ENCODE assay signal across 8 mouse cellular contexts in the genomic region with DNA sequence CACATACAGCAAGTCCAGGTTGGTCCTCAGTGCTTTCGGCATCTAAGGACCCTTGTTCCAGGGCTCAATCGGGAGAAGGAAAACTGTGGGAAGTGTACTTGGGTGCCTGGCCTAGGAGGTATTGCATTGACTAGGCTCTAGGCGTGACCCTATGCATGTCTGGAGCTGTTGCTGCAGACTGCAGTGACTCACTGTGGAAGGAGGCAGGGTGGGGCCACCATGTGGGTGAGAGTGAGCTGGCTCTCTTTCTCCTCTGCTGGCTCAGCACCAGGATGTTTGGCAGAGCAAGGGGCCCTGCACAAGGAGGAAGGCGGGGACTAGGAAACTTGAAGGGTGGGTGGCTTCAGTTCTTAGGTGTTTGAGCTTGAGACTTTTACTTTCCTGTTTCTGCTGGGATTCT. TPM values are rescaled to one million over a fixed set of nuclear protein-coding genes. Genes with fewer than 3 reads are reported as not detected.
DNase-seq lines count a peak whose midpoint lies in the region; ATAC-seq and TF ChIP-seq lines count a peak whose summit lies in the region.

No protein-coding gene starts in this region.

- H3K9me3 ChIP-seq in ES-E14 (ENCODE audit: control insufficient read depth, insufficient read depth, low read depth, low read length), result no peaks in the 10 kb centered on the region
- H3K9me3 ChIP-seq in limb, embryonic 12.5 days, result no peaks in the 10 kb centered on the region

- H3K36me3 ChIP-seq in ES-E14 (ENCODE audit: control insufficient read depth, insufficient read depth, low read length, poor library complexity, severe bottlenecking), result peaks cover 21% of the 10 kb centered on the region
- peaks cover 33% of the 10 kb centered on the region for H3K36me3 ChIP-seq in limb, embryonic 12.5 days

- 53% methylated on average over 4 of the region's 4 CpGs for WGBS in limb, embryonic 12.5 days

- intact Hi-C loops in gastrocnemius, adult 2 months (cut with DNase I), result no loop called here

- H3K27me3 ChIP-seq in limb, embryonic 12.5 days, result no peaks in the 10 kb centered on the region

- 0 out of 2 replicates have a peak overlapping the region, but pooled peaks have one; percentile 2 for H3K27ac ChIP-seq in ES-E14 (ENCODE audit: insufficient read depth, low read depth, low read length, poor library complexity, severe bottlenecking)
- H3K27ac ChIP-seq in gastrocnemius, adult 2 months, result peak overlapping the region; percentile 100
- peak overlapping the region; percentile 69 for H3K27ac ChIP-seq in limb, embryonic 12.5 days

- no peak overlapping the region for H3K9ac ChIP-seq in ES-E14 (ENCODE audit: insufficient read depth, low read depth, low read length, poor library complexity, severe bottlenecking)
- H3K9ac ChIP-seq in limb, embryonic 12.5 days (replicated peaks), result no peak overlapping the region

- H3K4me1 ChIP-seq in ES-E14 (ENCODE audit: control insufficient read depth in 2 of 2, insufficient read depth in 2 of 2, low read length in 2 of 2, poor library complexity in 1 of 2), result peaks cover 6 to 21% of the 10 kb centered on the region in 2 experiments; a peak in 3 of 4 replicates
- peaks cover 28% of the 10 kb centered on the region for H3K4me1 ChIP-seq in limb, embryonic 12.5 days (replicated peaks)

- no peak for DNase-seq in ES-E14 (ENCODE audit: low read depth, low spot score)
- peak; percentile 91 for DNase-seq in adrenal gland, postnatal 10 days
- peak; percentile 94 for DNase-seq in gastrocnemius, adult 2 months
- DNase-seq in induced T-regulatory cell, adult 2 months (ENCODE audit: low read depth), result peak; percentile 92
- DNase-seq in monocyte, adult 2 months (ENCODE audit: low read depth in 1 of 2, low spot score in 2 of 2), result peak; percentile 47 to 65
- DNase-seq in testis, postnatal 10 days (ENCODE audit: low spot score), result peak; percentile 72
- DNase-seq in cerebellum, adult 9-10 months, result no peak

- in situ Hi-C loops in ES-E14 (cut with MboI; ENCODE audit: low sequenced_read_pairs in 2 of 2, unreplicated experiment in 2 of 2), result loop anchor here (10.0 to 25.0 kb wide), 2 partner anchors 87 to 90 kb away; a partner anchor contains a TSS

- H3K4me2 ChIP-seq in limb, embryonic 12.5 days, result peak overlapping the region; percentile 7; the same call in 1 of the 2 replicates

- no peak overlapping the region for H3K4me3 ChIP-seq in ES-E14 (ENCODE audit: insufficient read depth in 1 of 2, low read depth in 1 of 2, low read length in 2 of 2, poor library complexity in 1 of 2, severe bottlenecking in 1 of 2)
- H3K4me3 ChIP-seq in gastrocnemius, adult 2 months, result peak overlapping the region; percentile 99
- no peak overlapping the region for H3K4me3 ChIP-seq in limb, embryonic 12.5 days (replicated peaks)

- TF ChIP-seq CTCF in gastrocnemius, adult 2 months (IDR thresholded peaks at IDR 0.05), result peak; percentile 2; the same call in 1 of the 2 replicates

- ATAC-seq in limb, embryonic 12.5 days (ENCODE audit: insufficient number of reproducible peaks, insufficient read depth, low FRiP score, low TSS enrichment, low read depth), result peak; percentile 55; the same call in 1 of the 2 replicates

TF ChIP-seq in ES-E14, 5 proteins besides CTCF, POLR2A, EP300 and RAD21:
- TF ChIP-seq ZC3H11A (IDR thresholded peaks at IDR 0.05; ENCODE audit: borderline replicate concordance, low read depth, low read length) (no peak), HCFC1 (IDR thresholded peaks at IDR 0.05; ENCODE audit: borderline replicate concordance, insufficient read depth, low read length) (no peak), CHD2 (IDR thresholded peaks at IDR 0.05; ENCODE audit: low read depth, low read length) (no peak), ZNF384 (IDR thresholded peaks at IDR 0.05; ENCODE audit: low read depth, low read length) (no peak), MAFK (IDR thresholded peaks at IDR 0.05; ENCODE audit: insufficient read depth, low read depth, low read length) (no peak; the same call in 1 of the 2 replicates)

RNA-seq across cellular contexts. Expression of a gene that starts 8.5 kb away (rescaled TPM):
- total RNA-seq in ES-E14 (2012; rRNA removed), result 102 and 155 TPM in 2 replicates
- total RNA-seq in adrenal gland, postnatal 10 days (2021), result 100 to 1,000 TPM; 146 to 184 TPM
- total RNA-seq in gastrocnemius, adult 2 months (2021), result 100 to 1,000 TPM; 212 to 217 TPM
- 20.5 and 24.1 TPM in 2 replicates for polyA plus RNA-seq in limb, embryonic 12.5 days (2016; fragmentation: Nextera tagmentation; extraction: Ambion mirVana)

RNA-seq across cellular contexts. Expression of a gene that starts 30.7 kb away (rescaled TPM):
- total RNA-seq in ES-E14 (2012; rRNA removed), result 1,417 and 1,811 TPM in 2 replicates
- 100 to 1,000 TPM; 355 to 407 TPM for total RNA-seq in adrenal gland, postnatal 10 days (2021)
- 100 to 1,000 TPM; 423 to 463 TPM for total RNA-seq in gastrocnemius, adult 2 months (2021)
- 472 and 476 TPM in 2 replicates for polyA plus RNA-seq in limb, embryonic 12.5 days (2016; fragmentation: Nextera tagmentation; extraction: Ambion mirVana)

RNA-seq across cellular contexts. Expression of a gene that starts 43.9 kb away (rescaled TPM):
- 42.6 and 49.6 TPM in 2 replicates for total RNA-seq in ES-E14 (2012; rRNA removed)
- 10 to 100 TPM; 17.4 to 19.3 TPM for total RNA-seq in adrenal gland, postnatal 10 days (2021)
- total RNA-seq in gastrocnemius, adult 2 months (2021), result 10 to 100 TPM in 1 of 2 experiments, 1 to 10 TPM in 1; 7.9 to 10.4 TPM
- 37.9 and 39.7 TPM in 2 replicates for polyA plus RNA-seq in limb, embryonic 12.5 days (2016; fragmentation: Nextera tagmentation; extraction: Ambion mirVana)

RNA-seq across cellular contexts. Expression of a gene that starts 55.9 kb away (rescaled TPM):
- 89.8 and 92.9 TPM in 2 replicates for total RNA-seq in ES-E14 (2012; rRNA removed)
- total RNA-seq in adrenal gland, postnatal 10 days (2021), result 100 to 1,000 TPM in 1 of 2 experiments, 10 to 100 TPM in 1; 94.8 to 111 TPM
- total RNA-seq in gastrocnemius, adult 2 months (2021), result 10 to 100 TPM; 23.5 to 27.2 TPM
- polyA plus RNA-seq in limb, embryonic 12.5 days (2016; fragmentation: Nextera tagmentation; extraction: Ambion mirVana), result 227 and 231 TPM in 2 replicates

Comparison
In these comparisons a context has a peak if more than half of its experiments do, and no peak if none do; other contexts are left out.
1. DNase-seq: peak in adrenal gland, postnatal 10 days (single experiment), gastrocnemius, adult 2 months (single experiment), induced T-regulatory cell, adult 2 months (single experiment), monocyte, adult 2 months (2 of 2) and testis, postnatal 10 days (single experiment); none in ES-E14 (single experiment) and cerebellum, adult 9-10 months (single experiment).
2. H3K27ac ChIP-seq: peak in every context shown above with its lines; median percentile 100 in gastrocnemius, adult 2 months; 69 in limb, embryonic 12.5 days; 2 in ES-E14.